Mouse (Mus musculus): ENCODE data around the gene Golga1. TPM values are rescaled to one million over a fixed set of nuclear protein-coding genes. Genes with fewer than 3 reads are reported as not detected.

Golga1 gene
- 3.1 and 4.7 TPM in 2 replicates for polyA plus RNA-seq (2012; rRNA removed)

GRCm38 (mm10) chr2:39065400-39065987 lies at the start of gene Golga1:
Gene Golga1 (minus strand): TSS chr2:39065541.

GRCm38 (mm10) chr2:39005574-39006079 lies 59.7 kb downstream of the Golga1 start, which contains the start of gene Rpl35:
Gene Rpl35 (minus strand): TSS chr2:39005624.

GRCm38 (mm10) chr2:39004880-39005435 lies 60.4 kb downstream of the Golga1 start, which contains the start of gene Arpc5l:
Gene Arpc5l (plus strand): TSS chr2:39005348.

GRCm38 (mm10) chr2:38997386-38998374 lies 67.7 kb downstream of the Golga1 start, which contains the start of gene Wdr38:
Gene Wdr38 (plus strand): TSS chr2:38997476.

Other genes with a start within 250 kb of the Golga1 start
- 1.0 and 1.2 TPM in 2 replicates for gene Nr6a1, start 137.9 kb downstream of the Golga1 start, polyA plus RNA-seq (2012; rRNA removed)
- gene Olfml2a, start 133.6 kb downstream of the Golga1 start, polyA plus RNA-seq (2012; rRNA removed), result 0.98 and 1.6 TPM in 2 replicates
- 0.12 and 0.24 TPM in 2 replicates for gene Wdr38, start 68.1 kb downstream of the Golga1 start, polyA plus RNA-seq (2012; rRNA removed)
- 19.2 and 38.1 TPM in 2 replicates for gene Arpc5l, start 60.2 kb downstream of the Golga1 start, polyA plus RNA-seq (2012; rRNA removed)
- gene Rpl35, start 59.9 kb downstream of the Golga1 start, polyA plus RNA-seq (2012; rRNA removed), result 50.4 and 53.8 TPM in 2 replicates
- 0.02 and 0.28 TPM in 2 replicates for gene Scai, start 125.2 kb upstream of the Golga1 start, polyA plus RNA-seq (2012; rRNA removed)
- 1.6 and 2.8 TPM in 2 replicates for gene Ppp6c, start 160.9 kb upstream of the Golga1 start, polyA plus RNA-seq (2012; rRNA removed)